Mouse (Mus musculus): Measurements from ENCODE around the gene Alcam.

The Alcam gene

DNA sequence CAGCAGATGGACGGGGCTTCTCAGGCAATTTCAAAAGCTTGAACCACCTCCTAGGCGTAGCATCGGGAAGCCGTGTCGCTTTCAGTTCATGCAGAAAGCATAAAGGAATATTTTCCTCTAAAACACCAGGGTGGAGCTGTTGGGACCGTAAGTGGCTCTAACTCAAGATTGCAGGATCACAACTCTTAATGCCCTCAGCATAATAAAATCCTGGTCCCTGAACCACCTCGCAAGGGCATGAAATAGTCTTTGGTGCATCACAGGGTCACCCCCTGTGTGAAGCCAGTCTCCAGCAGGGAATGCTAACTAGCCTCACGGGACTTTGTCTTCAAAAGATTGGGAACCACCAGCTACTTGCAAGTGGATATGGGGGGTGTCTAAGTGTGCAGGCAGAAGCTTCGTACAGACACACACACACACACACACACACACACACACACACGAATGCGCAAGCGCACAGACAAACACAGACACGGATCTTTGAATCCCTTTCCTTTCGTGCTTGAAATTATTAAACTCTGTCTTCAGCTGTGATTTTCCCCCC, at the start of gene Alcam:
Alcam (minus strand) TSS at position 104 of the 544 bp plus-strand sequence.
- DNase-seq (ENCODE audit: low read depth): no peak

DNA sequence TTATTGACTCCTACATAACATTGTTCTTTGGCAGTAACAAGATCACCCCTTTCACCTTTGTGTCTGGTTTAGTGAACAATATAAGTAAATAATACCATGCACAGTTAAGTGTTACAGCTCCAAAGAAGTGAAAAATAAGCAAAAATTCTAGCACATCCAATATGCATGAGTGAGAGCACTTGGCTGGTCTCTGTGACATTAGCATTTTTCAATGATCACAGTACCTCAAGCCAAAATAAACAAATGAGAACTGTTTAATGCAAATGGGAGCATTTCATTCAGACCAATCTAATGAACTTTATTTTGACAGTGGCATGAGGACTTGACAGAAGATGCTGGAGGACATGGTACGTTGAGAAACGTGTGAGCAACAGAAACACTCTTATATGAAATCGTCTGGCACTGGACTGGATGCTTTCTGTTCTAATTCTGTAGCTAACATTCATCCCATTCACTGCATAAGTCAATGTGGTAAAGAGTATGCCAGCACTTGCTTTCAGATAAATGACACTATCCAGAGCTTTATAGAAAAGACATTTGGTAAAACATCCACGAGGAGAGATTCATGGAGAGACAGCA, 45.0 kb upstream of the Alcam start:
- no peak for DNase-seq (ENCODE audit: low read depth)

DNA sequence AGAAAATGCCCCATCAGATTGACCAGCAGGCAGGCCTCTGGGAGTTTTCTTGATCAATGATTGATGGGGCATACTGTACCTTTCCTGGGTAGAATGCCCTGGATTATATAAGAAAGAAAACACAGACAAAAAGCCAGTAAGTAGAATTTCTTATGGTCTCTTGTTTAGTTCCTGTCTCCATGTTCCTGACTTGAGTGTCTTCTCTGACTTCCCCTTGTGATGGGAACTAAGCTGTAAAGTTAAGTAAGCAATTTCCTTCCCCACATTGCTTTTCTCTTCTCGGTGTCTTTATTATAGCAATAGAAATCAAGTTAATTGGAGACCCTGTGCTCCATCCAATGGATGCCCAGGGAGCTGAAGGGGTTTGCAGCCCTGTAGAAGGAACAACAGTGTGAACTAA, 36.7 kb upstream of the Alcam start:
- no peak for DNase-seq (ENCODE audit: low read depth)

- no peak for DNase-seq (ENCODE audit: low read depth)
These were observed 20.4 kb upstream of the Alcam start for GRCm38 (mm10) chr16:52474235-52474634.

DNA sequence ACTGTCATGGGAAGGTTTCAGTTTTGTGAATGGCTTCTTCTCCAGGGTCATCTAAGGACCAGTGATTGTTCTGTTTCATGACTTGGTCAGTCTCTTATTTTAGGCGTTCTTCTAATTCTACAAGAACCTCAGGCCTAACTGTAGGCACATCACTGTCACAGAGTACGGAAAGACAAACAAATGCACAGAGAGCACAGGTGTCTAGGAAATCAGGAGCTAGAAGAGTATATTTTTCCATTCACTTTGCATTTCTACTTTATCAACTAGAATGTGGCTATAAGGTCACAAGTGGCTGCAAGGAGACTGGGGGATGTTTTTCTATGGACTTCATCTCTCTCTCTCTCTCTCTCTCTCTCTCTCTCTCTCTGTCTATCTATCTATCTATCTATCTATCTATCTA, 19.2 kb upstream of the Alcam start:
- DNase-seq (ENCODE audit: low read depth): no peak

DNA sequence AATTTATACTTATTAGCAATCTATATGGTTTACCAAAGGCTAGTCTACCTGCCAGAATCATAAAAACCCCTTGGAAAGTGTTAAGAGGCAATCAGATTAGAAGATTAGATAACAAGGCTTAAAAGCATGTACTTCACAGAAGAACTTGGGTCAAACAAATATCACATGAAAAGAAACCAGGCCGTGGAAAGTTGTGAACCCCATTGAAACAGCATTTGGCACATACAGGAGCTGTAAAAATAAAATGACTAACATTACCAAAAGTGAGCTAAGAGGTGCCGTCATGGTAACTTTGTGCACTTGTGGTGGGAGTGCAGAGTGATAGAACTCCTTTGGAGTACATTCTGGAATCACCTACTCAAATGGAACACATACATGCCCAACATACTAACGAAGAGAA, 18.8 kb upstream of the Alcam start:
- no peak for DNase-seq (ENCODE audit: low read depth)

- DNase-seq (ENCODE audit: low read depth): no peak
These were observed 18.2 kb upstream of the Alcam start for GRCm38 (mm10) chr16:52472059-52472458.

DNA sequence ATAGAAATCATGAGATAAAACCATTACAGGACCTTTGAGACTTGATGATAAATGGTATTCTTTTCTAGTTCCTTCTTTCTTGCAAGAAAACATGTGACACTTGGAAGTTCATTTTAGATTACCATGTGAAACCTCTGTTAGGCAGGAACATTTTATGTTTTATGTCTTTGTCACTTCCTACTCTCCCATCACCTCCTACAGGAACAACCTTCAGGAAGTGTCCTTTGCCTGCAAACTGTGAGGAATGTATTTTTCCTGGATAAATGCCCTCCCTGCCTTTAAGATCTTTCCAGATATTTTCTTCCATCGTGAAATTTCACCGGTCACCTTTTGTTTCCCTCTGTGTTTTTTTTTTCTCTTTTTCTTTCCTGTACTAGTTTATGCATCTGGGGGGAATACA, 17.0 kb upstream of the Alcam start:
- no peak for DNase-seq (ENCODE audit: low read depth)

- DNase-seq (ENCODE audit: low read depth): no peak
These were observed 16.4 kb upstream of the Alcam start for GRCm38 (mm10) chr16:52470226-52470625.

DNA sequence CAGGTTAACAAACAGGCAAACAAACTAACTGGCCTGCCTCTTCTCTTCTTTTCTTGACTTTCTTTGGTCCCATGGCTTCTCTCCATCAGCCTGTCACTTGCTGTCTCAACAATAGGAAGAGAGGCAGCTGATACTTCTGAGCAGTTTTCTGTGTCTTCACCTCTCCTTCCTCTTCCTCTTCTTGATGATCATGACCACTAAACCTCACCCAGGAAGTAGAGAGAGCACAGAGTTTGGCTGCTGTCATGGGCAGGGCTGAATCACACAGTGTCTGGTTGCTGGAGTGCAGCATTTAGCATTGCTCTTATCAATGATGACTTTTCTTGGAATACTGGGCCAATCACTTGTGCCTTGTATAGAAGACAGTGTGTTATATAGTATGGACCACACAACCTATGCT, 14.6 kb upstream of the Alcam start:
- DNase-seq (ENCODE audit: low read depth): no peak

GRCm38 (mm10) chr16:52466770-52467169, 12.9 kb upstream of the Alcam start:
- no peak for DNase-seq (ENCODE audit: low read depth)

DNA sequence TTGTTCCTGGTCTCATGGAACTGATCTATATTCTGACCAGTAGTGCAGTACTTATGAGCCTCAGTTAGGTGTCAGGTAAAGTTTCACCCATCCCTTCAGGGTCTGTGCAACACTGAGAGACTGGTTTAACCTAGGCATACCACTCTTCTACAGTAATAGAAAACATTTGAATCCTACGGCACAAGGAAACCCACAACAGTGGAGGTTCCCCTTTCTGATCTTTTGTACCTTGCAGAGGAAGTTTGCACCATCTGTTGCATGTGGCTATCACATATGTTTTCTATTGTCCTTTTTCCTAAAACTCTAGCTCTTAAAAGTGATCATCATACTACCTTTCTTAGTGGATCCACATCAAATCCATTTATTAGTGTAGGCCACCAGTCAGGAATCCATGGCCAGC, 10.7 kb upstream of the Alcam start:
- no peak for DNase-seq (ENCODE audit: low read depth)

DNA sequence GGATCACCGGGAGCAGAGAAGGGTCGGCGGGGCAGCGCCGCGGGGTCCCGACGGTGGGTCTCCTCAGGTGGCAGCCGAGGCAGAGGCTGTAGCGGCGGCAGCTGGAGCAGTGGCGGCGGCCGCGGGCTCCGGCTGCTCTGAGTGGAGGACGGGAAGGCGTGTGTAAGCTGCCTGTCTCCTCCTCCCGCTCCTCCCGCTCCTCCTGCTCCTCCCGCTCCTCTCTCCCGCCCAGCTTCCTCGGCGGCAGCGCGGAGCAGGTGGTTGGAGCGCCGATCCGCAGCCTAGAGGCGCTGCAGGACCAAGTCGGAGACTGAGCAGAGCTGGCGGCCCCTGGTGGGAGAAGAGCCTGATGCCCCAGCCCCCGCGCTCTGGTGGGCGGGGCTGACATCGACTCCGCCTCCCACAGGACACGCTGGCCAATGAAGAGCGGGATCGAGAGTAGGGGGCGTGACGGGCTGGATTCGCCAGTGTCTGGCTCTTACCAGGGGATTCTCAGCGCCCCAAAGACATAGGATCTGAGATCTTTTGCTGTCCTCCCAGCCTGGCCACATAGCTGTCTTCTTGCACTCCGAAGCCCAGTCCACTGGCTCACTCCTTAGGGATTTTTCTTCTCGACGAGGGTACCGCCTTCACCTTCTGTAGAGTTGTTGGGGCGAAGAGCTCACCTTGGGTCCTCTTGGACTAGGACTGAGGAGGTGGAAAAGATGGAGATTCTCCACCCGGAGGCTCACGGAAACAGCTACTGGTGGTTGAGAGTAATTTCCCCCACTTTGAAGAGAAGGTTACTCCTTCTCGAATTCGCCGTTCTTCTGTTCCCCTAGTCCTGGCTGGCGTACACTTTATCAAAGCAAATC, 785 bp downstream of the Alcam start:
- DNase-seq (ENCODE audit: low read depth): peak; percentile 89

GRCm38 (mm10) chr16:52452477-52452831, 1.4 kb downstream of the Alcam start:
- no peak for DNase-seq (ENCODE audit: low read depth)

GRCm38 (mm10) chr16:52451786-52452476, 1.9 kb downstream of the Alcam start:
- no peak for DNase-seq (ENCODE audit: low read depth)

DNA sequence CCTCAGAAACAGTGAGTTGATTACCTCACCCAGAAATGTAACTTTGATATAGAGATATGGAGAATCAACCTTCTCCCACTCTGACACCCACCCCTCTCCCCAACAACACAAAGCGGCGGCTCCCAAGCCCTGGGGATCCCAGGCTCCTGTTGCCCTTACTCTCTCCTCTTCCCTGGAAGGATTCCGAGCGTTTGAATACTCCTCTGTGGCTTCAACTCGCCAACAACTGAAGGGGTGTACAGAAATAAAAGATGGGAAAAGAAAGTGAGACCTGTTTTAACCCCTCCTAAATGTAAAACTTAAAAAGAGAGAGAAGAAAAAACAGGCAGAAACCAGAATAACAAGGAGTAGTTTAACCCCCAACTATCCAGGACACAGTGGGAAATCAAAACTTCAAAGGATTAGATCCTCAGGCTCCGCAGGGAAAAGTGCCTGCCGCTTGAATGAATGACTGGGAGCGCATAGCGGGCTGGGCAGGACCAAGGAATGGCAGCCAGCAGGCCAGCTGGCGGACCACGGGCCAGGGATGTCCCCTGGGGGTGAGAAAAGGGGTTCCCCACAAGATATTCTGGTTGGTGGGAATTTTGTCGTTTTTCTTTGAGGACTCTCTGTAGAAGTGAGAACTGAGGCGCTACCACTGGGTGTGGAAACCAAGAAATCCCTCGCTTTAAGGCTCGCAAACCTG, 2.6 kb downstream of the Alcam start:
- DNase-seq (ENCODE audit: low read depth): no peak

DNA sequence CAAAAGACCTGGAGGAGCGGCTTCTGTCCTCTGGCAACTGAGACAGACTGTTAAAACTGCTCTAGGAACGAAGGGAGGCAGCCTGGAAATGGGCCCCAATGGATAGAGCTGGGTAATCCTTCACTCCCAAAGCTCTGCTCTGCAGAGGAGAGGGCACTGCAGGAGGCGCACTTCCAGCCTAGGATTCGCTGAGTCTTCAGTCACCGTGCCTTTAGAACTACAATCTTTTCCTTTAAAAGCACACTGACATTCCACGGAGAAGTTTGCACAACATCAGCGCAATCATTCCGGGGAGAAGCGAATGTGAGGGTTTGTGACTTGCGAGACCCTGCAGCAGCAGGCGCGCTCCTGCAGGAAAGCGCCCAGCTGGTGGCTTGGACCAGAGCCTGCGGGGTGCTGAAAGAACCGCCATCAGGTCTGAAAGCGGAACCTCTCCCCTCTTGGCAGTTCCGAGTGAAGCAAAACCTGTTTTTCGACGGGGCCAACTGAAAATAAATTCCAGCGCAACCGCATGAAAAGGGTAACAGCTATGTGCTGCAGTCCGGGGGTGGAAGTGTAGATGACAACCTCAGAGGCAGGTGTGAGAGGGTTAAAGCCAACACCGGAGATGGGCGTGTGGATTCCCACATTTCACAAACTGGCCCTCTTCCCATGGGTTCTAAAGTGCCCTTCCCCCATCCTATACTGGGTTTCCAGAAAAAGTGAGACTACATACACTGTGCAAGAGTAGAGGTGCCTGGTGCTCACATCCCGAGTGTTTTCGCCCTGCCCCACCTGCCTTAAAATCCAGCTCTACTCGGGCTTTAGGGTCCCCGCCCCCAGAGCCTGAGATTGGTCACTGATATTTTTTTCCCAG, 3.4 kb downstream of the Alcam start:
- no peak for DNase-seq (ENCODE audit: low read depth)

GRCm38 (mm10) chr16:52449889-52450244, 4.0 kb downstream of the Alcam start:
- DNase-seq (ENCODE audit: low read depth): no peak

DNA sequence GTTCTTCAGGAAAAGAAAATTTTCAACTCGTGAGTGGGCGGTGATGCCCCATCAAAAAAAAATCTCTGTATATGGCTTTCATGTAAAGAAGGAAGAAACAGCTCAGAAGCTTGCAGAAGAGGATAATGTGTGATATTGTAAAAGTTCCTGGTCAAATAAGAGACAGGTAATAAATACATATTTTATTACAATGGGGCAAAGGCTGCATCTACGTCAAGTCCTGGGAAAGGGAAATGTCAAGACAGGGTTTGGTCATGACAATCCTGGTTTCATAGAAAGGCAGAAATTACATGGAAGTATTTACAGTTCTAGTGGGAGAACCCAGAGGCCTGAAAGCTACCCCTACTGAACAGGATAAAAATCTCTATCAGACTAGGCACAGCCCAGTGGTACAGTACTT, 7.9 kb downstream of the Alcam start:
- no peak for DNase-seq (ENCODE audit: low read depth)

DNA sequence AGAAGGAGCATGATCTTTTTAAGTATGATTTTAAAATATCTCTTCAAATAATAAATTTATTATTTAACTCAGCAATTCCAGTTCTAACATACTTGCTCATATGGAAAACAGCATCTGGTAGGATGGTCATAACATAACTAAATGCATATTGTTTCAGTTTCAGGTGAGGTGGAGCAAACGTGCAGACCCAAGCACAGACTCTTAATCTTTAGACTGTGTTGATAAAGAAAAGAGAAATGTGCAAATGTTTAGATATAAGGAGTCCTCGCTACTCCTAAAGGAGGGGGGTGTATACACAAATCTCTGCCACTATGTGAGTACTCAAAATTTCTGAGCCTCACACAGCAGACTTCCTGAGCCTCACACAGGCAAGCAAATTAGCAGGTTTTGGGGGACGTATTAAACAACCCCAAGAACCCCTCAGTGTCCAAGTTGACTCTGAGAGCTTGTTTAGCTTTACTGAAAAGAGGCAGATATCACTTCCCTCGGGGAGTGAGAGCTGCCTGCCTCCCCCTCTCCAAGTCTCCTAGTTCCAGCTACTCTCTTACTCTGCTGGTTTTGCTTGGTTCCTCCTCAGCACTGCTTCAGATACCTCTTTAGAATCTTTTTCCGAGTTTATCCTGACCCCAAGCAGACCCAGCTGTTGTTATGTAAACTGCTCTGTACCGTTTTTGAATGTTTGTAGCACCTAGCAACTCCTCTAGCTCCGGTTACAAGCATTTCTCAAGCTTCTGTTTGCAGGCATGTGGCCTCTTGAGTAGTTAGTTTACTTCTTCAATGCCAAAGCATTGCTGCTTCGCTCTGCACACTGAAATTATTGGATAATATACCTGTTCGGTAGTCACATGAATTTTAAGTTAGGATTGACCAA, 10.0 kb downstream of the Alcam start:
- DNase-seq (ENCODE audit: low read depth): no peak

GRCm38 (mm10) chr16:52443055-52443454, 10.8 kb downstream of the Alcam start:
- DNase-seq (ENCODE audit: low read depth): no peak

Data from c-Kit-positive CD71-negative TER-119-negative erythroid progenitor cells, embryonic 14.5 days (primary cell).